Mouse (Mus musculus): ENCODE data around the gene 4930556J24Rik. TPM values are rescaled to one million over a fixed set of nuclear protein-coding genes. Genes with fewer than 3 reads are reported as not detected.

4930556J24Rik gene
- polyA plus RNA-seq, 1 experiment from 2014 or later = not detected

GRCm38 (mm10) chr11:3904673-3905072 is 71.9 kb downstream of the 4930556J24Rik start:
- WGBS = 82% methylated on average over 6 of the region's 6 CpGs
- no peaks in the 10 kb centered on the region for H3K36me3 ChIP-seq (replicated peaks; ENCODE audit: control insufficient read depth, insufficient read depth, low read depth, low read length)
- no peak overlapping the region for H3K4me3 ChIP-seq (ENCODE audit: low read depth, low read length)
- no peak overlapping the region for H3K27ac ChIP-seq (replicated peaks; ENCODE audit: low read depth, low read length)
- ATAC-seq (replicated peaks; ENCODE audit: insufficient number of reproducible peaks, low FRiP score, low TSS enrichment, low read depth) (no peak), DNase-seq (ENCODE audit: low spot score) (no peak)
- H3K9ac ChIP-seq (replicated peaks; ENCODE audit: low read length) = no peak overlapping the region
- H3K4me1 ChIP-seq (ENCODE audit: control insufficient read depth, insufficient read depth, low read length) = no peaks in the 10 kb centered on the region
- no peaks in the 10 kb centered on the region for H3K9me3 ChIP-seq (replicated peaks; ENCODE audit: control insufficient read depth, low read length)
- no peaks in the 10 kb centered on the region for H3K27me3 ChIP-seq (ENCODE audit: control insufficient read depth, insufficient read depth, low read length)
- H3K4me2 ChIP-seq (ENCODE audit: low read depth, low read length) = no peak overlapping the region

GRCm38 (mm10) chr11:3903046-3903445 is 73.5 kb downstream of the 4930556J24Rik start:
- DNase-seq (ENCODE audit: low spot score) (no peak), ATAC-seq (replicated peaks; ENCODE audit: insufficient number of reproducible peaks, low FRiP score, low TSS enrichment, low read depth) (no peak)
- 72% methylated on average over 5 of the region's 5 CpGs for WGBS
- H3K27me3 ChIP-seq (ENCODE audit: control insufficient read depth, insufficient read depth, low read length) = no peaks in the 10 kb centered on the region
- H3K4me2 ChIP-seq (ENCODE audit: low read depth, low read length) = no peak overlapping the region
- H3K4me1 ChIP-seq (ENCODE audit: control insufficient read depth, insufficient read depth, low read length) = no peaks in the 10 kb centered on the region
- no peak overlapping the region for H3K4me3 ChIP-seq (ENCODE audit: low read depth, low read length)
- no peaks in the 10 kb centered on the region for H3K36me3 ChIP-seq (replicated peaks; ENCODE audit: control insufficient read depth, insufficient read depth, low read depth, low read length)
- H3K9me3 ChIP-seq (replicated peaks; ENCODE audit: control insufficient read depth, low read length) = no peaks in the 10 kb centered on the region
- no peak overlapping the region for H3K9ac ChIP-seq (replicated peaks; ENCODE audit: low read length)
- no peak overlapping the region for H3K27ac ChIP-seq (replicated peaks; ENCODE audit: low read depth, low read length)

GRCm38 (mm10) chr11:3902516-3902915 is 74.1 kb downstream of the 4930556J24Rik start:
- H3K4me3 ChIP-seq (ENCODE audit: low read depth, low read length) = no peak overlapping the region
- H3K9ac ChIP-seq (replicated peaks; ENCODE audit: low read length) = no peak overlapping the region
- H3K9me3 ChIP-seq (replicated peaks; ENCODE audit: control insufficient read depth, low read length) = no peaks in the 10 kb centered on the region
- H3K36me3 ChIP-seq (replicated peaks; ENCODE audit: control insufficient read depth, insufficient read depth, low read depth, low read length) = no peaks in the 10 kb centered on the region
- 92% methylated on average over 3 of the region's 3 CpGs for WGBS
- DNase-seq (ENCODE audit: low spot score) = no peak
- no peak overlapping the region for H3K27ac ChIP-seq (replicated peaks; ENCODE audit: low read depth, low read length)
- no peaks in the 10 kb centered on the region for H3K4me1 ChIP-seq (ENCODE audit: control insufficient read depth, insufficient read depth, low read length)
- no peak for ATAC-seq (replicated peaks; ENCODE audit: insufficient number of reproducible peaks, low FRiP score, low TSS enrichment, low read depth)
- no peak overlapping the region for H3K4me2 ChIP-seq (ENCODE audit: low read depth, low read length)
- no peaks in the 10 kb centered on the region for H3K27me3 ChIP-seq (ENCODE audit: control insufficient read depth, insufficient read depth, low read length)

- no peak for DNase-seq (ENCODE audit: low spot score)
- Histone ChIP-seq H3K9ac (replicated peaks; ENCODE audit: low read length) (no peak overlapping the region), H3K4me3 (ENCODE audit: low read depth, low read length) (no peak overlapping the region), H3K9me3 (replicated peaks; ENCODE audit: control insufficient read depth, low read length) (no peaks in the 10 kb centered on the region), H3K27me3 (ENCODE audit: control insufficient read depth, insufficient read depth, low read length) (no peaks in the 10 kb centered on the region), H3K4me1 (ENCODE audit: control insufficient read depth, insufficient read depth, low read length) (no peaks in the 10 kb centered on the region), H3K27ac (replicated peaks; ENCODE audit: low read depth, low read length) (no peak overlapping the region), H3K36me3 (replicated peaks; ENCODE audit: control insufficient read depth, insufficient read depth, low read depth, low read length) (no peaks in the 10 kb centered on the region), H3K4me2 (ENCODE audit: low read depth, low read length) (no peak overlapping the region)
- 82% methylated on average over 6 of the region's 6 CpGs for WGBS
- ATAC-seq (replicated peaks; ENCODE audit: insufficient number of reproducible peaks, low FRiP score, low TSS enrichment, low read depth) = no peak
Observed at GRCm38 (mm10) chr11:3900296-3900695, 76.3 kb downstream of the 4930556J24Rik start.

- H3K4me2 ChIP-seq (ENCODE audit: low read depth, low read length) = no peak overlapping the region
- WGBS = 83% methylated on average over 1 of the region's 1 CpGs
- H3K27ac ChIP-seq (replicated peaks; ENCODE audit: low read depth, low read length) = no peak overlapping the region
- DNase-seq (ENCODE audit: low spot score) (no peak), ATAC-seq (replicated peaks; ENCODE audit: insufficient number of reproducible peaks, low FRiP score, low TSS enrichment, low read depth) (no peak)
- no peak overlapping the region for H3K4me3 ChIP-seq (ENCODE audit: low read depth, low read length)
- no peaks in the 10 kb centered on the region for H3K9me3 ChIP-seq (replicated peaks; ENCODE audit: control insufficient read depth, low read length)
- H3K9ac ChIP-seq (replicated peaks; ENCODE audit: low read length) = no peak overlapping the region
- no peaks in the 10 kb centered on the region for H3K36me3 ChIP-seq (replicated peaks; ENCODE audit: control insufficient read depth, insufficient read depth, low read depth, low read length)
- no peaks in the 10 kb centered on the region for H3K27me3 ChIP-seq (ENCODE audit: control insufficient read depth, insufficient read depth, low read length)
- no peaks in the 10 kb centered on the region for H3K4me1 ChIP-seq (ENCODE audit: control insufficient read depth, insufficient read depth, low read length)
Observed at GRCm38 (mm10) chr11:3895933-3896332, 80.6 kb downstream of the 4930556J24Rik start.

GRCm38 (mm10) chr11:3895458-3895857 is 81.1 kb downstream of the 4930556J24Rik start:
- Histone ChIP-seq H3K4me3 (ENCODE audit: low read depth, low read length) (peak overlapping the region; percentile 44), H3K9me3 (replicated peaks; ENCODE audit: control insufficient read depth, low read length) (no peaks in the 10 kb centered on the region), H3K4me2 (ENCODE audit: low read depth, low read length) (peak overlapping the region; percentile 69), H3K4me1 (ENCODE audit: control insufficient read depth, insufficient read depth, low read length) (no peaks in the 10 kb centered on the region), H3K36me3 (replicated peaks; ENCODE audit: control insufficient read depth, insufficient read depth, low read depth, low read length) (no peaks in the 10 kb centered on the region), H3K9ac (replicated peaks; ENCODE audit: low read length) (peak overlapping the region; percentile 66), H3K27me3 (ENCODE audit: control insufficient read depth, insufficient read depth, low read length) (no peaks in the 10 kb centered on the region), H3K27ac (replicated peaks; ENCODE audit: low read depth, low read length) (peak overlapping the region; percentile 70)
- WGBS = 7% methylated on average over 10 of the region's 10 CpGs
- peak; percentile 53 for DNase-seq (ENCODE audit: low spot score)
- peak; percentile 3; the same call in 1 of the 2 replicates for ATAC-seq (replicated peaks; ENCODE audit: insufficient number of reproducible peaks, low FRiP score, low TSS enrichment, low read depth)

GRCm38 (mm10) chr11:3894406-3895281 is 81.9 kb downstream of the 4930556J24Rik start, which contains the start of the genes 4921536K21Rik and Dusp18:
4921536K21Rik (minus strand) TSS chr11:3895098.
Dusp18 (plus strand) TSS chr11:3895240.
- peak; percentile 96 for DNase-seq (ENCODE audit: low spot score)
- Histone ChIP-seq H3K36me3 (replicated peaks; ENCODE audit: control insufficient read depth, insufficient read depth, low read depth, low read length) (no peaks in the 10 kb centered on the region), H3K9ac (replicated peaks; ENCODE audit: low read length) (peak within 1 kb of the TSS; percentile 66), H3K4me1 (ENCODE audit: control insufficient read depth, insufficient read depth, low read length) (no peaks in the 10 kb centered on the region), H3K4me2 (ENCODE audit: low read depth, low read length) (peak within 1 kb of the TSS; percentile 69), H3K27ac (replicated peaks; ENCODE audit: low read depth, low read length) (peak within 1 kb of the TSS; percentile 70), H3K9me3 (replicated peaks; ENCODE audit: control insufficient read depth, low read length) (no peaks in the 10 kb centered on the region), H3K27me3 (ENCODE audit: control insufficient read depth, insufficient read depth, low read length) (no peaks in the 10 kb centered on the region), H3K4me3 (ENCODE audit: low read depth, low read length) (peak within 1 kb of the TSS; percentile 44)
- WGBS = 2% methylated on average over 46 of the region's 46 CpGs
- ATAC-seq (replicated peaks; ENCODE audit: insufficient number of reproducible peaks, low FRiP score, low TSS enrichment, low read depth) = peak; percentile 98

GRCm38 (mm10) chr11:3893970-3894369 is 82.6 kb downstream of the 4930556J24Rik start:
- H3K27ac ChIP-seq (replicated peaks; ENCODE audit: low read depth, low read length) = no peak overlapping the region
- no peak overlapping the region for H3K9ac ChIP-seq (replicated peaks; ENCODE audit: low read length)
- no peaks in the 10 kb centered on the region for H3K36me3 ChIP-seq (replicated peaks; ENCODE audit: control insufficient read depth, insufficient read depth, low read depth, low read length)
- no peaks in the 10 kb centered on the region for H3K9me3 ChIP-seq (replicated peaks; ENCODE audit: control insufficient read depth, low read length)
- DNase-seq (ENCODE audit: low spot score) = no peak
- H3K4me1 ChIP-seq (ENCODE audit: control insufficient read depth, insufficient read depth, low read length) = no peaks in the 10 kb centered on the region
- no peak overlapping the region for H3K4me2 ChIP-seq (ENCODE audit: low read depth, low read length)
- no peak for ATAC-seq (replicated peaks; ENCODE audit: insufficient number of reproducible peaks, low FRiP score, low TSS enrichment, low read depth)
- 82% methylated on average over 6 of the region's 6 CpGs for WGBS
- no peaks in the 10 kb centered on the region for H3K27me3 ChIP-seq (ENCODE audit: control insufficient read depth, insufficient read depth, low read length)
- H3K4me3 ChIP-seq (ENCODE audit: low read depth, low read length) = no peak overlapping the region
